Mouse (Mus musculus): ENCODE data around the gene Kctd6. TPM values are rescaled to one million over a fixed set of nuclear protein-coding genes. Genes with fewer than 3 reads are reported as not detected.

Kctd6 gene
- total and polyA plus RNA-seq, 2 experiments from 2014 or later = 21.1 to 42.2 TPM

GRCm38 (mm10) chr14:8219876-8220275 is 5.9 kb downstream of the Kctd6 start:
- no peak overlapping the region for H3K9ac ChIP-seq (replicated peaks; ENCODE audit: low read length)
- no peak for TF ChIP-seq CTCF (IDR thresholded peaks at IDR 0.05; ENCODE audit: low read depth)
- H3K4me3 ChIP-seq (ENCODE audit: low read length) = no peak overlapping the region
- 47% methylated on average over 11 of the region's 11 CpGs for WGBS
- ATAC-seq (no peak), DNase-seq (ENCODE audit: low spot score) (no peak)
- H3K27ac ChIP-seq = no peak overlapping the region
- H3K9me3 ChIP-seq (ENCODE audit: low read length) = no peaks in the 10 kb centered on the region
- H3K4me1 ChIP-seq (ENCODE audit: insufficient read depth, low read length) = peaks cover 17% of the 10 kb centered on the region
- H3K4me2 ChIP-seq (ENCODE audit: low read depth, low read length) = peak overlapping the region; percentile 0; the same call in 1 of the 2 replicates
- no peaks in the 10 kb centered on the region for H3K27me3 ChIP-seq (ENCODE audit: insufficient read depth, low read length)
- peaks cover 15% of the 10 kb centered on the region; the same call in 1 of the 2 replicates for H3K36me3 ChIP-seq (ENCODE audit: insufficient read depth, low read length)

GRCm38 (mm10) chr14:8220306-8220705 is 6.4 kb downstream of the Kctd6 start:
- DNase-seq (ENCODE audit: low spot score) = no peak
- 64% methylated on average over 7 of the region's 7 CpGs for WGBS
- no peak overlapping the region for H3K9ac ChIP-seq (replicated peaks; ENCODE audit: low read length)
- no peaks in the 10 kb centered on the region for H3K9me3 ChIP-seq (ENCODE audit: low read length)
- no peak overlapping the region for H3K27ac ChIP-seq
- peaks cover 15% of the 10 kb centered on the region; the same call in 1 of the 2 replicates for H3K36me3 ChIP-seq (ENCODE audit: insufficient read depth, low read length)
- no peak overlapping the region for H3K4me2 ChIP-seq (ENCODE audit: low read depth, low read length)
- H3K4me1 ChIP-seq (ENCODE audit: insufficient read depth, low read length) = peaks cover 17% of the 10 kb centered on the region
- H3K4me3 ChIP-seq (ENCODE audit: low read length) = no peak overlapping the region
- no peaks in the 10 kb centered on the region for H3K27me3 ChIP-seq (ENCODE audit: insufficient read depth, low read length)
- no peak for ATAC-seq
- peak; percentile 57 for TF ChIP-seq CTCF (IDR thresholded peaks at IDR 0.05; ENCODE audit: low read depth)

GRCm38 (mm10) chr14:8220912-8221311 is 7.0 kb downstream of the Kctd6 start:
- TF ChIP-seq CTCF (IDR thresholded peaks at IDR 0.05; ENCODE audit: low read depth) = no peak
- Histone ChIP-seq H3K27me3 (ENCODE audit: insufficient read depth, low read length) (no peaks in the 10 kb centered on the region), H3K27ac (no peak overlapping the region), H3K36me3 (ENCODE audit: insufficient read depth, low read length) (peaks cover 15% of the 10 kb centered on the region; the same call in 1 of the 2 replicates), H3K4me1 (ENCODE audit: insufficient read depth, low read length) (peaks cover 14% of the 10 kb centered on the region), H3K4me2 (ENCODE audit: low read depth, low read length) (no peak overlapping the region), H3K4me3 (ENCODE audit: low read length) (no peak overlapping the region), H3K9me3 (ENCODE audit: low read length) (no peaks in the 10 kb centered on the region), H3K9ac (replicated peaks; ENCODE audit: low read length) (no peak overlapping the region)
- DNase-seq (ENCODE audit: low spot score) (no peak), ATAC-seq (no peak)
- 95% methylated on average over 2 of the region's 2 CpGs for WGBS

- H3K9me3 ChIP-seq (ENCODE audit: low read length) = no peaks in the 10 kb centered on the region
- no peak overlapping the region for H3K27ac ChIP-seq
- H3K4me2 ChIP-seq (ENCODE audit: low read depth, low read length) = no peak overlapping the region
- H3K4me3 ChIP-seq (ENCODE audit: low read length) = no peak overlapping the region
- no peak for TF ChIP-seq CTCF (IDR thresholded peaks at IDR 0.05; ENCODE audit: low read depth)
- no peak for ATAC-seq
- no peak overlapping the region for H3K9ac ChIP-seq (replicated peaks; ENCODE audit: low read length)
- H3K27me3 ChIP-seq (ENCODE audit: insufficient read depth, low read length) = no peaks in the 10 kb centered on the region
- no peak for DNase-seq (ENCODE audit: low spot score)
- WGBS = 97% methylated on average over 16 of the region's 16 CpGs
- H3K4me1 ChIP-seq (ENCODE audit: insufficient read depth, low read length) = peaks cover 8% of the 10 kb centered on the region
- H3K36me3 ChIP-seq (ENCODE audit: insufficient read depth, low read length) = peaks cover 15% of the 10 kb centered on the region; the same call in 1 of the 2 replicates
These were observed 8.6 kb downstream of the Kctd6 start for GRCm38 (mm10) chr14:8222561-8222960.

GRCm38 (mm10) chr14:8223506-8224293 is 9.8 kb downstream of the Kctd6 start:
- TF ChIP-seq CTCF (IDR thresholded peaks at IDR 0.05; ENCODE audit: low read depth) = no peak
- H3K9ac ChIP-seq (replicated peaks; ENCODE audit: low read length) = no peak overlapping the region
- DNase-seq (ENCODE audit: low spot score) (no peak), ATAC-seq (no peak)
- 89% methylated on average over 10 of the region's 10 CpGs for WGBS
- H3K4me2 ChIP-seq (ENCODE audit: low read depth, low read length) = no peak overlapping the region
- H3K27ac ChIP-seq = no peak overlapping the region
- H3K36me3 ChIP-seq (ENCODE audit: insufficient read depth, low read length) = peaks cover 15% of the 10 kb centered on the region; the same call in 1 of the 2 replicates
- H3K9me3 ChIP-seq (ENCODE audit: low read length) = no peaks in the 10 kb centered on the region
- no peaks in the 10 kb centered on the region for H3K27me3 ChIP-seq (ENCODE audit: insufficient read depth, low read length)
- peaks cover 1% of the 10 kb centered on the region for H3K4me1 ChIP-seq (ENCODE audit: insufficient read depth, low read length)
- no peak overlapping the region for H3K4me3 ChIP-seq (ENCODE audit: low read length)

- TF ChIP-seq CTCF (IDR thresholded peaks at IDR 0.05; ENCODE audit: low read depth) = no peak
- Histone ChIP-seq H3K4me1 (ENCODE audit: insufficient read depth, low read length) (no peaks in the 10 kb centered on the region; the same call in 1 of the 2 replicates), H3K27ac (no peak overlapping the region), H3K9me3 (ENCODE audit: low read length) (no peaks in the 10 kb centered on the region), H3K9ac (replicated peaks; ENCODE audit: low read length) (no peak overlapping the region), H3K4me3 (ENCODE audit: low read length) (no peak overlapping the region), H3K36me3 (ENCODE audit: insufficient read depth, low read length) (peaks cover 15% of the 10 kb centered on the region; the same call in 1 of the 2 replicates), H3K4me2 (ENCODE audit: low read depth, low read length) (no peak overlapping the region), H3K27me3 (ENCODE audit: insufficient read depth, low read length) (no peaks in the 10 kb centered on the region)
- 88% methylated on average over 2 of the region's 2 CpGs for WGBS
- no peak for DNase-seq (ENCODE audit: low spot score)
- ATAC-seq = no peak
These were observed 10.9 kb downstream of the Kctd6 start for GRCm38 (mm10) chr14:8224805-8225204.

Data from hindbrain, postnatal 0 days (tissue).